Comparison of ENCODE assay signal across 9 mouse cellular contexts in genomic region chr9:107699376-107699980, GRCm38 (mm10). TPM values are rescaled to one million over a fixed set of nuclear protein-coding genes. Genes with fewer than 3 reads are reported as not detected.
A peak's percentile ranks its signal among the peaks of the same experiment; 100 is the strongest.
DNase-seq lines count a peak whose midpoint lies in the region; ATAC-seq and TF ChIP-seq lines count a peak whose summit lies in the region.
"Had no signal": no experiment of that assay in that cellular context is flagged by ENCODE, and none has a peak within 500 bp of the region (broad histone marks: within the 10 kb centered on the region; RNA-seq: fewer than 3 reads in every experiment).

No protein-coding gene starts in this region.

- no peak for ATAC-seq in forebrain, embryonic 14.5 days
- ATAC-seq in cerebellum, adult (ENCODE audit: insufficient number of reproducible peaks, low FRiP score, low TSS enrichment), result no peak

- 9% methylated on average over 9 of the region's 9 CpGs for WGBS in forebrain, embryonic 14.5 days
- WGBS in limb, embryonic 10.5 days, result 3% methylated on average over 9 of the region's 9 CpGs

- peak overlapping the region; percentile 73 for H3K27ac ChIP-seq in left cerebral cortex, adult 2 months
- no peak overlapping the region; the same call in 1 of the 2 replicates for H3K27ac ChIP-seq in forebrain, embryonic 14.5 days (ENCODE audit: low read depth, low read length)
- peak overlapping the region; percentile 76 for H3K27ac ChIP-seq in limb, embryonic 10.5 days

- H3K9me3 ChIP-seq in forebrain, embryonic 14.5 days (replicated peaks; ENCODE audit: control insufficient read depth, low read length), result no peaks in the 10 kb centered on the region
- no peaks in the 10 kb centered on the region for H3K9me3 ChIP-seq in limb, embryonic 10.5 days (replicated peaks)

- no peak for DNase-seq in left cerebral cortex, adult 2 months (ENCODE audit: extremely low spot score in 1 of 2, low spot score in 2 of 2)
- DNase-seq in left cerebral cortex, postnatal 10 days (ENCODE audit: extremely low spot score in 1 of 2, low spot score in 2 of 2), result no peak
- no peak for DNase-seq in forebrain, embryonic 14.5 days (ENCODE audit: low spot score)
- no peak for DNase-seq in limb, embryonic 10.5 days (ENCODE audit: low spot score)
- peak; percentile 46 for DNase-seq in retina, postnatal 1 day
- DNase-seq in cerebellum, adult 9-10 months, result no peak
- no peak for DNase-seq in adipocyte (ENCODE audit: low spot score)

- TF ChIP-seq CTCF in left cerebral cortex, adult 2 months (IDR thresholded peaks at IDR 0.05), result no peak

- peak overlapping the region; percentile 13; the same call in 1 of the 2 replicates for H3K9ac ChIP-seq in forebrain, embryonic 14.5 days (ENCODE audit: low read length)

- H3K36me3 ChIP-seq in forebrain, embryonic 14.5 days (ENCODE audit: control insufficient read depth, insufficient read depth, low read length), result peaks cover 10% of the 10 kb centered on the region
- H3K36me3 ChIP-seq in limb, embryonic 10.5 days, result peaks cover 97% of the 10 kb centered on the region

- H3K4me1 ChIP-seq in forebrain, embryonic 14.5 days (ENCODE audit: control insufficient read depth, insufficient read depth, low read length), result peaks cover 59% of the 10 kb centered on the region
- H3K4me1 ChIP-seq in limb, embryonic 10.5 days, result peaks cover 100% of the 10 kb centered on the region

- intact Hi-C loops in left cerebral cortex, adult 2 months (cut with DNase I), result no loop called here
- intact Hi-C loops in left cerebral cortex, postnatal 10 days (cut with DNase I), result no loop called here

- no peak overlapping the region for H3K4me3 ChIP-seq in left cerebral cortex, adult 2 months
- no peak overlapping the region for H3K4me3 ChIP-seq in forebrain, embryonic 14.5 days (ENCODE audit: low read depth, low read length)
- H3K4me3 ChIP-seq in limb, embryonic 10.5 days, result peak overlapping the region; percentile 38

- 0 out of 2 replicates have a peak overlapping the region, but pooled peaks have one; percentile 14 for H3K4me2 ChIP-seq in forebrain, embryonic 14.5 days (ENCODE audit: low read length)

- no peaks in the 10 kb centered on the region; the same call in 1 of the 2 replicates for H3K27me3 ChIP-seq in forebrain, embryonic 14.5 days (replicated peaks; ENCODE audit: control insufficient read depth, insufficient read depth, low read length)
- H3K27me3 ChIP-seq in limb, embryonic 10.5 days (ENCODE audit: low read depth, poor library complexity, severe bottlenecking), result no peaks in the 10 kb centered on the region

RNA-seq across cellular contexts. Expression of gene Sema3f, which starts 10.8 kb away (rescaled TPM):
- 10 to 100 TPM; 17.3 to 17.7 TPM for total RNA-seq in left cerebral cortex, adult 2 months (2021)
- total RNA-seq in left cerebral cortex, postnatal 10 days (2021), result 10 to 100 TPM; 14.3 to 19.2 TPM
- 7.4 and 12.2 TPM in 2 replicates for polyA plus RNA-seq in forebrain, embryonic 14.5 days (2014; fragmentation: Nextera tagmentation; extraction: Ambion mirVana)
- polyA plus RNA-seq in limb, embryonic 10.5 days (2016; fragmentation: Nextera tagmentation; extraction: Ambion mirVana), result 31.7 and 33.6 TPM in 2 replicates

RNA-seq across cellular contexts. Expression of gene Gnat1, which starts 20.0 kb away (rescaled TPM):
- under 1 TPM in 1 of 2 experiments, not detected in 1; 0.18 TPM for total RNA-seq in left cerebral cortex, adult 2 months (2021)
- under 1 TPM; 0.32 to 0.93 TPM for total RNA-seq in left cerebral cortex, postnatal 10 days (2021)
- 0.28 and 0.66 TPM in 2 replicates for polyA plus RNA-seq in forebrain, embryonic 14.5 days (2014; fragmentation: Nextera tagmentation; extraction: Ambion mirVana)
- polyA plus RNA-seq in limb, embryonic 10.5 days (2016; fragmentation: Nextera tagmentation; extraction: Ambion mirVana), result 2.6 and 3.3 TPM in 2 replicates
- total RNA-seq: neutrophil, adult 5-6 weeks had no signal

RNA-seq across cellular contexts. Expression of gene Slc38a3, which starts 30.1 kb away (rescaled TPM):
- 10 to 100 TPM; 74.7 to 76.2 TPM for total RNA-seq in left cerebral cortex, adult 2 months (2021)
- 10 to 100 TPM; 84.1 to 90.3 TPM for total RNA-seq in left cerebral cortex, postnatal 10 days (2021)
- 32.8 and 32.9 TPM in 2 replicates for polyA plus RNA-seq in forebrain, embryonic 14.5 days (2014; fragmentation: Nextera tagmentation; extraction: Ambion mirVana)
- polyA plus RNA-seq in limb, embryonic 10.5 days (2016; fragmentation: Nextera tagmentation; extraction: Ambion mirVana), result 3.9 and 4.3 TPM in 2 replicates
- total RNA-seq: neutrophil, adult 5-6 weeks had no signal
